Mouse (Mus musculus): ENCODE data around the gene Cpm. TPM values are rescaled to one million over a fixed set of nuclear protein-coding genes. Genes with fewer than 3 reads are reported as not detected.
A peak's percentile ranks its signal among the peaks of the same experiment; 100 is the strongest.

Gene Cpm
- polyA plus RNA-seq, 1 experiment from 2014 or later, result 50.7 TPM

GRCm38 (mm10) chr10:117644828-117645227 is 15.5 kb downstream of the Cpm start:
- Histone ChIP-seq H3K4me3 (replicated peaks) (no peak overlapping the region), H3K27me3 (replicated peaks) (no peaks in the 10 kb centered on the region), H3K9ac (no peak overlapping the region), H3K4me1 (replicated peaks) (peaks cover 9% of the 10 kb centered on the region), H3K4me2 (replicated peaks) (no peak overlapping the region), H3K9me3 (no peaks in the 10 kb centered on the region), H3K36me3 (no peaks in the 10 kb centered on the region), H3K27ac (peak overlapping the region; percentile 45)
- WGBS, result 77% methylated on average over 11 of the region's 11 CpGs
- no peak for ATAC-seq

- Histone ChIP-seq H3K36me3 (no peaks in the 10 kb centered on the region), H3K4me1 (replicated peaks) (peaks cover 9% of the 10 kb centered on the region), H3K9me3 (no peaks in the 10 kb centered on the region), H3K4me2 (replicated peaks) (no peak overlapping the region), H3K9ac (no peak overlapping the region), H3K4me3 (replicated peaks) (no peak overlapping the region), H3K27me3 (replicated peaks) (no peaks in the 10 kb centered on the region), H3K27ac (no peak overlapping the region)
- no peak for ATAC-seq
- WGBS, result 74% methylated on average over 7 of the region's 7 CpGs
Measured at GRCm38 (mm10) chr10:117645487-117645964, 16.2 kb downstream of the Cpm start.

DNA sequence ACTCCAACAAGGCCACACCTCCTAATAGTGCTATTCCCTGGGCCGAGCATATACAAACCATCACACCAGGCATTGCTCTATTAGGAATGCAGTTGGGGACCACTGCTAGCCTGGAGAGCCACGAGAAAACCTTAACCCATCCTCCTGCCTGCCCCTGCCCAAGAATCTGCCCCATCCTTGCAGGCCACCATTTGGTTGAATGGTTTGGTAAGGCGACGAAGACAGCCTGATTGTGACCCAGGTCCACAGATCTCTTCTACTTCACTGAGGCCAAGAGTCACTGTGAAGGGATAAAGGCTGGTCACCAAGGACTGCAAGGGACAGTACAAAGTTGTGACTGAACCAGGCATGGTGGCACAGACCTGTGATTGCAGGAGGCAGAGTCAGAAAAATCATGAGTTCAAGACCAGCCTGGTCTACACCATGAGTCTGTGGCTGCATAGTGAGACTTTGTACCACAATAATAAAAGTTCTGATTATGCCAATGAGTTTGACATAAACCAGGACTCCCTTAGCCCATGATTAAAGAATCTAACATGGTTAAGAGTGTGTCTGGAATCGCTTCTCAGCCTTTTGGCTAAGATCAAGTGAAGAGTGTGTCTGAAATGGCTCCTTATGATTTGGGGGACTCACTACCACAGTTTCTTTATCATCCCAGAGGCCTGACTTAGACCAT is 17.3 kb downstream of the Cpm start:
- Histone ChIP-seq H3K9me3 (no peaks in the 10 kb centered on the region), H3K36me3 (no peaks in the 10 kb centered on the region), H3K4me1 (replicated peaks) (peaks cover 7% of the 10 kb centered on the region; the same call in 1 of the 2 replicates), H3K4me2 (replicated peaks) (no peak overlapping the region), H3K9ac (no peak overlapping the region), H3K27ac (no peak overlapping the region), H3K4me3 (replicated peaks) (no peak overlapping the region), H3K27me3 (replicated peaks) (no peaks in the 10 kb centered on the region)
- no peak for ATAC-seq
- WGBS, result 84% methylated on average over 5 of the region's 5 CpGs

DNA sequence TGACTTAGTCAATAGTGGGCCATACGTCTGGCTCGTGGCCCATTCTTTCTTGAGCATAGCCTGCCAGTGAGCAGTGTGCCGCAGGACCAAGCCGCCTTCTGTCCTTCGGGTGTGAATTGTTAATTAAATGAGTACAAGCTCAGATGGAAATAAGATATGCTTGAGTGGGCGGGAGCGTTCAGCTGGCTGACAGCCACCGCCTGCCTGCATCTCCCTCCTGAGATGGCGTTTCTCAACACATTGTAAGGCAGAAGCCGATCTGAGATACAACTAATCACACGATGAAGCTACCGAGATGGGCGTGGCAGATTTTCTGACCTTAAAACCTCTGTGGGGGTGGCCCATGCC is 17.8 kb downstream of the Cpm start:
- Histone ChIP-seq H3K27me3 (replicated peaks) (no peaks in the 10 kb centered on the region), H3K9ac (no peak overlapping the region), H3K4me3 (replicated peaks) (no peak overlapping the region), H3K4me1 (replicated peaks) (peaks cover 7% of the 10 kb centered on the region; the same call in 1 of the 2 replicates), H3K4me2 (replicated peaks) (no peak overlapping the region), H3K36me3 (no peaks in the 10 kb centered on the region), H3K27ac (no peak overlapping the region), H3K9me3 (no peaks in the 10 kb centered on the region)
- 88% methylated on average over 13 of the region's 13 CpGs for WGBS
- no peak for ATAC-seq

GRCm38 (mm10) chr10:117647964-117648472 is 18.7 kb downstream of the Cpm start:
- WGBS, result 90% methylated on average over 2 of the region's 2 CpGs
- Histone ChIP-seq H3K36me3 (no peaks in the 10 kb centered on the region), H3K4me1 (replicated peaks) (peaks cover 7% of the 10 kb centered on the region; the same call in 1 of the 2 replicates), H3K27me3 (replicated peaks) (no peaks in the 10 kb centered on the region), H3K9ac (no peak overlapping the region), H3K4me3 (replicated peaks) (no peak overlapping the region), H3K4me2 (replicated peaks) (no peak overlapping the region), H3K27ac (no peak overlapping the region), H3K9me3 (no peaks in the 10 kb centered on the region)
- no peak for ATAC-seq

DNA sequence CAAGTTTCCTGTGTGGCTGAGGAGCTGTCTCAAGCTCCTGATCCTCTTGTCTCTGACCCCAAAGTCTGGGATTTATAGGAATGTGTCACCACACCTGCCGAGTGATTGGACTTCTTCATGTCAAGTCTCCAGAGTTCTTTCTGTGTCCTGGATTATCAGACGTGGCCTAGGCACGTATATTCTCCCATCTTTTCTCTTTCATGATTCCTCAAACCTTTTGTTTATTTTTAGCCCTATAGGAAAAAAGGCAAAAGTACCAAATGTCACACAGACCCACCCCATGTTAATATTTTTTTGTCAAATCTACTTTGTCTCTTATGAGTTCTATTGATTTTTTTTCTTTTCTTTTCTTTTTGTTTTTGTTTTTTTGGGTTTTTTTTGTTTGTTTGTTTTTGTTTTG is 19.3 kb downstream of the Cpm start:
- Histone ChIP-seq H3K4me2 (replicated peaks) (no peak overlapping the region), H3K4me1 (replicated peaks) (peaks cover 7% of the 10 kb centered on the region; the same call in 1 of the 2 replicates), H3K36me3 (no peaks in the 10 kb centered on the region), H3K9ac (no peak overlapping the region), H3K27me3 (replicated peaks) (no peaks in the 10 kb centered on the region), H3K4me3 (replicated peaks) (no peak overlapping the region), H3K9me3 (no peaks in the 10 kb centered on the region), H3K27ac (no peak overlapping the region)
- no peak for ATAC-seq
- WGBS, result 80% methylated on average over 3 of the region's 3 CpGs

GRCm38 (mm10) chr10:117649292-117650041 is 20.2 kb downstream of the Cpm start:
- no peak for ATAC-seq
- Histone ChIP-seq H3K9me3 (no peaks in the 10 kb centered on the region), H3K9ac (no peak overlapping the region), H3K4me3 (replicated peaks) (no peak overlapping the region), H3K36me3 (no peaks in the 10 kb centered on the region), H3K4me1 (replicated peaks) (peaks cover 7% of the 10 kb centered on the region; the same call in 1 of the 2 replicates), H3K27ac (no peak overlapping the region), H3K4me2 (replicated peaks) (no peak overlapping the region), H3K27me3 (replicated peaks) (no peaks in the 10 kb centered on the region)
- WGBS, result 84% methylated on average over 11 of the region's 11 CpGs

DNA sequence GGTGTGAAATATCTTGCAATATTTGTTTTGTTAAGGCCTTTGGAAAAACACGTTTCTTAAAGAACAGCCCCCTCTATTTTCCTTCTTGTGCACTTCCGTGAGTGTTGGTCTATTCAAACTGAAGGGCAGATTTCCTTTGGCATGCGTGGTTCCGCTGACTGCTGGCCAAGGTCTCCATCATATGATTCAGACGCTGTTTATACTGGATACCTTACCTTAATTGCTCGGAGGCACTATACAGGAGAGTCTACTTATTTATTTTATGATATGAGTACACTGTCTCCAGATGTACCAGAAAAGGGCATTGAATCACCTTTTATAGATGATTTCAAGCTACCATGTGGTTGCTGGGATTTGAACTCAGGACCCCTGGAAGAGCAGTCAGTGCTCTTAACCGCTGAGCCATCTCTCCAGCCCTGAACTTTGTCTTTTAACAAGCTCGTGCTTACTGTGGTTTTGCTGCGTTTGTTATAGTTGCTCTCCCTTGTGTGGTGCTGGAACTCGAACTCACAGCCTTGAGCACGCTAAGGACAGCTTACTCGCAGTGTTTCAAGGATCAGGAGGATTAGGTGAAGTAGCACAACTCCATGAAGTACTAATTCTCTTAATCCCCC is 20.8 kb downstream of the Cpm start:
- Histone ChIP-seq H3K9me3 (no peaks in the 10 kb centered on the region), H3K4me1 (replicated peaks) (0 out of 2 replicates have a peak, but pooled peaks cover 4% of the 10 kb centered on the region), H3K27me3 (replicated peaks) (no peaks in the 10 kb centered on the region), H3K27ac (no peak overlapping the region), H3K4me3 (replicated peaks) (no peak overlapping the region), H3K36me3 (no peaks in the 10 kb centered on the region), H3K4me2 (replicated peaks) (no peak overlapping the region), H3K9ac (no peak overlapping the region)
- 87% methylated on average over 12 of the region's 12 CpGs for WGBS
- ATAC-seq, result no peak

GRCm38 (mm10) chr10:117650725-117651124 is 21.4 kb downstream of the Cpm start:
- ATAC-seq, result no peak
- no peaks in the 10 kb centered on the region for H3K36me3 ChIP-seq
- H3K9me3 ChIP-seq, result no peaks in the 10 kb centered on the region
- no peak overlapping the region for H3K4me2 ChIP-seq (replicated peaks)
- H3K4me1 ChIP-seq (replicated peaks), result 0 out of 2 replicates have a peak, but pooled peaks cover 3% of the 10 kb centered on the region
- no peak overlapping the region for H3K9ac ChIP-seq
- H3K4me3 ChIP-seq (replicated peaks), result no peak overlapping the region
- no peaks in the 10 kb centered on the region for H3K27me3 ChIP-seq (replicated peaks)
- no peak overlapping the region for H3K27ac ChIP-seq
- 84% methylated on average over 7 of the region's 7 CpGs for WGBS

DNA sequence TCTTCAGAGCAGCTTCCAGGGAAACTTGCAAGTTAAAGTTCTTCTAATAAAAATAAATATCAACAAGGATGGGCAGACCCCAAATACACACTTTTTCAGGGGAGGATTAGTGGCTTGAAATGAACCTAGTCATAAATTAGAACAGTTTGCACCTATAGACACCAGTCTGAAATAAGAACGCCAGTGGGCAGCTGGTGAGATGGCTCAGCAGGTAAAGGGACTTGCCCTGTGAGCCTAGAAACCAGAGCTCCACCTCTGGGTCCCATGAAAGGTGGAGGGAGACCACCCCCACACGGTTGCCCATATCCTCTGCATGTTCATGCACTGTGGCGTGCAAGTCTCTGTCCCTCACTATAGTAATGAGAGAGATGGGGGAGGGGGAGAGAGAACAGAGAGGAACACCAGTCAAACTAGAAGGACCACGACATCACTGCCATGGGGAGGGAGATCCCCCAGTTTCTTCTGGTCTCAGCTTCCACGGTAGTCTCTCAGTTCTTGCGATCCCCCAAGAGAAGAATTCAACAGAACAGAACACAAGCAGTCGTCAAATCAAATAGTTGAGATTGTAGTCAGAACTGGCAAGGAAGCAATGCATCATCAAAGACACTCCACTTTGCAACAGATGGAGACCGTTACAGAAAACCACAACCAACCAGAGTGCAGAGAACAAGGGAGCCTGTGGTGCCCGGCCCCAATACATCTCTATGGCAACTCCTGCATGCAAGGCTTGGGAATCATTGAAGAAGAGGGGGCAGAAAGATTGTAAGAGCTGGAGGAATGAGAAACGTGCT is 22.5 kb downstream of the Cpm start:
- H3K9me3 ChIP-seq, result no peaks in the 10 kb centered on the region
- H3K4me2 ChIP-seq (replicated peaks), result no peak overlapping the region
- 64% methylated on average over 10 of the region's 10 CpGs for WGBS
- no peak for ATAC-seq
- no peak overlapping the region for H3K9ac ChIP-seq
- H3K36me3 ChIP-seq, result no peaks in the 10 kb centered on the region
- H3K4me3 ChIP-seq (replicated peaks), result no peak overlapping the region
- H3K27ac ChIP-seq, result no peak overlapping the region
- no peaks in the 10 kb centered on the region for H3K4me1 ChIP-seq (replicated peaks)
- H3K27me3 ChIP-seq (replicated peaks), result no peaks in the 10 kb centered on the region

DNA sequence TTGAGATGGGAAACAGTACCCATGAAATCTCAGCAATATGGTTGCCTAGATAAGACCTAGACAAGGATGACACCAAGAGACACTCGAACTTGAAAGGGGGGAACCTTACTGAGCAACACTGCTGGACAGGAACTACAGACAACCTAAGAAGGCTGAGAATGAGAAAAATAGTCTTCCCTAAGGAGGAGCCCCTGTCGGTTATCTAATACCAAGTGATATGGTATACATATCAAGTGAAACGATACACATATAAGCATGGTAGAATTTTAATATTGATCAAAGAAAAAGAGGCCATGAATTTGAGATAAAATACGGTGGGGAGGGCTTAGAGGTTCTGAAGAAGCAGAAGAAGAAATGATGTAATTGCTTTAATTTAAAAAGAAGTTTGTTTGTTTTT is 23.1 kb downstream of the Cpm start:
- Histone ChIP-seq H3K27me3 (replicated peaks) (no peaks in the 10 kb centered on the region), H3K4me2 (replicated peaks) (no peak overlapping the region), H3K36me3 (no peaks in the 10 kb centered on the region), H3K4me3 (replicated peaks) (no peak overlapping the region), H3K4me1 (replicated peaks) (no peaks in the 10 kb centered on the region), H3K9ac (no peak overlapping the region), H3K9me3 (no peaks in the 10 kb centered on the region), H3K27ac (no peak overlapping the region)
- 91% methylated on average over 4 of the region's 4 CpGs for WGBS
- ATAC-seq, result no peak
